Mouse (Mus musculus): ENCODE measurements around the gene Triobp. TPM values are rescaled to one million over a fixed set of nuclear protein-coding genes. Genes with fewer than 3 reads are reported as not detected.

Triobp gene
- total RNA-seq, 2 experiments from 2014 or later: 11.8 to 12.7 TPM

DNA sequence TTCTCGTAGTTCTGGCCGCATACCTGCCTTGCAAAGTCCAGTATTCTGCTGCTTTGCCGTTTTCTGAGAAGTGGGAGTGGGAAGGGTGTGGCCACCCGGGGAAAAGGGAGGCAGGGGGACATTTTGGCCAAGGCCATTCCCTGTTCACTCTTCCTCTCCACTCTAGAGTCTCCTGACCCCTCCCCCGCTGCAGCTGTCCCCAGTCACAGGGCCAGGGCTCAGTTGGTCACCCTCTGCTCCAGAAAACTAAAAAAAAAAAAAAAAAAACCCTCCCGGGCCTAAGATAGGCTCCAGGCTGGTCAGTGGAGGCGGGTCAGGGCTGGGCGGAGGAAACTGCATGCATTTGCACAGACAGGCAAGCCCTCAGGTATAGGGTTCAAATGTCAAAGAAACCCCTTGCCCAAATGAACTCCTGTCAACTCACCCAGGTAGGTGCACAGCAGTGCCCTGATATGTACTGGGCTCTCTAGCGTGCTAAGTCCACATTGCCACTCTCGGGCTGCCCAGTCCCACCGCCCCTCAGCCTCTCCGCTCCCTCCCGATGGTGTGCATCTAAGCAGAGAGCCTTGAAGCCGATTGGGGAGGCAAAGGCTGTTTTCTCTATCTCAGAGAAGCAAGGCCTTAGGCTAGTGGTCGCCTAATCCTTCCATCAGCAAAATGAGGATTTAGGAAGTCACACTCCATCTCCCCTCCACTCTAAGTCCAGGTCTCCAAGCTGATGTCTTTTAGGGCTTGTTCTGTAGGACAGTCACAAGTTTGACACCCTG lies 20.3 kb upstream of the Triobp start:
- peak overlapping the region; percentile 39 for H3K4me3 ChIP-seq
- H3K27ac ChIP-seq: peak overlapping the region; percentile 29; the same call in 1 of the 2 replicates
- no peak for TF ChIP-seq CTCF (IDR thresholded peaks at IDR 0.05)
- intact Hi-C loops (cut with DNase I): no loop called here
- DNase-seq (ENCODE audit: extremely low spot score in 1 of 2, low spot score in 2 of 2): no peak

DNA sequence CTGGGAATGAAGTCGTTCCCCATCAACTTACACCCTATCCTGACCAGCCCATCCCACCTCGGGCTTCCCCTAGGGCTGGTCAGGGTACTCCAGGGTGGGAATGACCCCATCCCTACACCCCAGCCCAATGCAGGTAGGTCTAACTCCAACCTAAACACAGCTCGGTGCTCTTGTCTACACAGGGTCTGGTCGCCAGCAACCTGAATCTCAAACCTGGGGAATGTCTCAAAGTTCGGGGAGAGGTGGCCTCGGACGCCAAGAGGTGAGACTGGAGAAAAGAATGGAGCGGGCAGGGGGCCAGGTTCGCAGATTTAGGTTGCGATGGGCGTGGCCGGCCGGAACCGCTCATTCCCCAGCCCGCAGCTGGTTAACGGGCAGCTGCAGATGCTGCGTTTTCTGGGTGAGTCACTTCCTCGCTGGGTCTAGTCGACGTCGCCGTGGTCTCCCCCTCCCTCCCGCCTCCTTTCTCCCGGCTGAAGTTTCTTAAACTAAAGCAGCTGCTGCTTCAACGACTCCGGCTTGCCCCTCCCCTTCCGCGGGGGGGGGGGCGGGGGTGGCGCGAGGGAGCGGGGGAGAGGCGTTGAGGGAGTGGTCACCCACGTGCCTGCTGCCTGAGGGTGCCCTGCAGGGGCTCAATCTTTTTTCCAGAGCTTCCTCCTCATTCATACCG lies 19.6 kb upstream of the Triobp start:
- peak overlapping the region; percentile 29; the same call in 1 of the 2 replicates for H3K27ac ChIP-seq
- TF ChIP-seq CTCF (IDR thresholded peaks at IDR 0.05): no peak
- intact Hi-C loops (cut with DNase I): loop anchor here (2.0 kb wide), 1 partner anchor 13 kb away; no protein-coding TSS in a partner anchor
- H3K4me3 ChIP-seq: peak overlapping the region; percentile 39
- DNase-seq (ENCODE audit: extremely low spot score in 1 of 2, low spot score in 2 of 2): peak in 1 of 2 experiments; percentile 62

DNA sequence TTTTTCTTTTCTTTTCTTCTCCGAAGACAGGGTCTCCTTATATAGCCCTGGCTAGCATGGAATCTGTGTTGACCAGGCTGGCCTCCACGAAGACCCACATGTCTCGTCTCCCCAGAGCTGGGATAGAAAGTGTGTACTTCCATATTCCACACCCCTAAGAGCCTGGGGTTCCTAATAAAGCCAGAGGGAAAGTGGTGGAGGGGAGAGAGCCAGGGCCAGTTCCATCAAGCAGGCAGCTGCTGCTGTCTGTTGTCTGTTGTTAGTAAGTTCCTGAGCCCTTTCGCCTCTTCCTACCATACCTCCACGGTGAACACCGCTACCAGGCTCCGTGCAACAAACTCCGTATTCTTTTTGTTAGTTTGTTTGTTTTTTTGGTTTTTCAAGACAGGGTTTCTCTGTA lies 19.0 kb upstream of the Triobp start:
- no peak for TF ChIP-seq CTCF (IDR thresholded peaks at IDR 0.05)
- H3K27ac ChIP-seq: peak overlapping the region; percentile 44; the same call in 1 of the 2 replicates
- intact Hi-C loops (cut with DNase I): loop anchor here (2.0 kb wide), 1 partner anchor 14 kb away; no protein-coding TSS in a partner anchor
- H3K4me3 ChIP-seq: no peak overlapping the region
- no peak for DNase-seq (ENCODE audit: extremely low spot score in 1 of 2, low spot score in 2 of 2)

DNA sequence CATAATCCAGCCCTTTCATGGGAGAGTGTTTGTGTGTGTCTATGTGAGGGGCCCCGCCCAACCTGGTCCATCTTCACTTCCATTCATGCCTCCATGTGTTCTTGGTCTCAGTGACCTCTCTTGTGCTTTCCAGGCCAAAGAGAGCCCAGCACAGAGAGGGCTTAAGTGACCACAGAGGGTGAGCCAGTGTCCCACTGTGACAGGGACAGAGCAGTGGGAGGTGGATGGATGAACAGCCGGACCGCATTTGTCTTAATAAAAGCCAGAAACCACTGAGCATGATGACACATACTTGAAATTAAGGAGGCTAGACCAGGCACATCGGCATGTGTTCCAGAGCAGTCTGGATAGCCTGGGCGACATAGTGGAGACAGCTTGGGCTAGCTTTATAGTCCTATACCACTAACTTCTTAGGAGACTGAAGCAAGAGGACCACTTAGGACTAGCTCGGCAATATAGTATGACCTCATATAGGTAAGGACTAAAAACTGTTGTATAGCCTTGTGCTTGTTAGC lies 17.3 kb upstream of the Triobp start:
- no peak for DNase-seq (ENCODE audit: extremely low spot score in 1 of 2, low spot score in 2 of 2)
- intact Hi-C loops (cut with DNase I): no loop called here
- no peak for TF ChIP-seq CTCF (IDR thresholded peaks at IDR 0.05)
- Histone ChIP-seq H3K4me3 (no peak overlapping the region), H3K27ac (no peak overlapping the region)

DNA sequence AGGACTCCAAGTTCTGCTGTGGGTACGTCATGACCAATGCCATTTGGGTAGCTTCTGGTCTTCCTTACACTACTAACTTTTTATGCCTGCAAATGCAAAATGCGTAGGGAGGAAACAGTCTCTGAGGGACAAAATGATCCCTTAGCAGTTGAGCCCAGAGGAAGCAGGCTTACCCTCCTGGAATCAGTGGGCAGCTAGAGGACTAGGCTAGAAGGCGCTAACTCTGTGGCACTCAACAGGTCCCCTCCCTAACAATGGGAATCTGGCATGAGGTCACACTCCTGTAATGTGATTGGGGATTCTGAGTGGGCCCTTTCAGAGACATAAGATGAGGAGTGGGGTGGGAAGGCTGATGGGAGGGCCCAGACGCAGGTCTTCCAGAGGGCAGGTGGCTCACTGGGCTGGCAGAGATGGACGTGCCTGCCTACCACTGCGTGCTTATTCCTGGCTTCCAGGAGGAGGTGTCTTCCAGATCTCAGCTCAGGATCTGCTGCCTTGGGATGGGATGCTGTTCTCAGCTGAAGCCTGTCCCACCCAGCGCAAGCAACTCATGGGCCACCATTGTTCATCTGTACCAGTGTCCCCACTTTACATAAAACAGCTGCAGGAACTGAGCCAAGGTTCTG lies 16.6 kb upstream of the Triobp start:
- TF ChIP-seq CTCF (IDR thresholded peaks at IDR 0.05): no peak
- intact Hi-C loops (cut with DNase I): no loop called here
- no peak for DNase-seq (ENCODE audit: extremely low spot score in 1 of 2, low spot score in 2 of 2)
- H3K4me3 ChIP-seq: no peak overlapping the region
- H3K27ac ChIP-seq: no peak overlapping the region

DNA sequence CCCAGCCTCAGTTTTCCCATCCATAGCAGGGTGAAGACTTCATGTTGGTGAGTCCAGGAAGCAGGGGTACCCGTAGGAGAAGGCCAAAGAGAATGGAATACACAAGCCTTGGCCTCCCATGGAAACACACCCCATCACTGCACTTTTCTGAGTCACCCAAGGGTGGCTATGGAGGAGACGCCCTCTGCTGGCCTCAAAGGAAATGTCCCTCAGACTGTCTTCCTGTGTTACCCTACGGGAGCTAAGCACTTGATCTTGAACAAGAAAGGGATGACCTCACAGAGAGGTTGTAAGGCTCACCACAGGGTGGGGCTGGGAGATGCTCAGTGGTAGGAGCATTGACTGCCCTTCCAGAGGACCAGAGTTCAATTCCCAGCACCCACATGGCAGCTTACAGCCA lies 15.9 kb upstream of the Triobp start:
- no peak overlapping the region for H3K27ac ChIP-seq
- DNase-seq (ENCODE audit: extremely low spot score in 1 of 2, low spot score in 2 of 2): no peak
- H3K4me3 ChIP-seq: no peak overlapping the region
- intact Hi-C loops (cut with DNase I): no loop called here
- peak; percentile 66 for TF ChIP-seq CTCF (IDR thresholded peaks at IDR 0.05)

DNA sequence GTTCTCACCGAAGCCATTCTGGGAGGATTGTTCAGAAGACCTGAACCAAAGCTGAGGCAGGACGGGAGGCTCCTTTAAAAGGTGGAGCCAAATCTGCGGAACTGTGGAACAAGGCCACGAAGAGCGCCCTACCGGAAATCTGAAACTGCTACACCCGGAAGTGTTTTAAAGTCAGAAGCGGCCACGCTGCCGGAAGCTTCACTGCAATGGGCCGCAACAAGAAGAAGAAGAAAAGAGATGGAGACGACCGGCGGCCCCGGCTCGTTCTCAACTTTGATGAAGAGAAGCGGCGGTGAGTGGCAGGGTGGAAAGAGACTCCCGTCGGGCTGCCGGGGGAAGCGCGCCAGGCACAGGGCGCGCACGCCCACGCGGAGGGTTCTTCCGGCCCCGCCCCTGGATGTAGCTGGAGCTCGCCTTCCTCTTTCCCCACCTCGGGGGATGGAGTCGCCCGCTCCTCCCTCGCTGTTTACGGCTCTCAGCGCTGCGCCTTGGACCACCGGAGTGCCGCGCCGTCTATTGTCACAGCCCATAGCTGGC lies 12.7 kb upstream of the Triobp start, which contains the start of gene Nol12:
TSS of gene Nol12 (plus strand) at position 150 of the 537 bp plus-strand sequence.
- Histone ChIP-seq H3K27ac (peak within 1 kb of the TSS; percentile 92), H3K4me3 (peak within 1 kb of the TSS; percentile 87)
- intact Hi-C loops (cut with DNase I): no loop called here
- DNase-seq (ENCODE audit: extremely low spot score in 1 of 2, low spot score in 2 of 2): peak; percentile 85
- peak; percentile 28 for TF ChIP-seq CTCF (IDR thresholded peaks at IDR 0.05)

DNA sequence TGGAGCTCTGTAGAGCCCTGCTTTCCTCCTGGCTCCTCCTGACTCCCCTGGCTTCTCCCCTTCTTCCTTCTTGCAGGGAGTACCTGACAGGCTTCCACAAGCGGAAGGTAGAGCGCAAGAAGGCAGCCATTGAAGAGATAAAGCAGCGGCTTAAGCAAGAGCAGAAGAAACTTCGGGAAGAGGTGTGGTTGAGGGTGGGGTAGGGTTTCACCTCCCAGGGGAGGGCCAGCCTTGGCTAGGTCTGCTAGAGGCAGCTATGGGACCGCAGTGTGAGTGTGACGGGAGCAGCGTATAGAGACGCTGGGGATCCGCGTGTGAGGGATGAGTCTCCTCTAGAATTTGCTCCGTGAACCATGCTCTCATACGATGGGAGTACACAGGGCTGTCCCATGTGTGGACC lies 11.1 kb upstream of the Triobp start:
- DNase-seq (ENCODE audit: extremely low spot score in 1 of 2, low spot score in 2 of 2): no peak
- Histone ChIP-seq H3K27ac (no peak overlapping the region), H3K4me3 (no peak overlapping the region)
- intact Hi-C loops (cut with DNase I): no loop called here
- TF ChIP-seq CTCF (IDR thresholded peaks at IDR 0.05): no peak

DNA sequence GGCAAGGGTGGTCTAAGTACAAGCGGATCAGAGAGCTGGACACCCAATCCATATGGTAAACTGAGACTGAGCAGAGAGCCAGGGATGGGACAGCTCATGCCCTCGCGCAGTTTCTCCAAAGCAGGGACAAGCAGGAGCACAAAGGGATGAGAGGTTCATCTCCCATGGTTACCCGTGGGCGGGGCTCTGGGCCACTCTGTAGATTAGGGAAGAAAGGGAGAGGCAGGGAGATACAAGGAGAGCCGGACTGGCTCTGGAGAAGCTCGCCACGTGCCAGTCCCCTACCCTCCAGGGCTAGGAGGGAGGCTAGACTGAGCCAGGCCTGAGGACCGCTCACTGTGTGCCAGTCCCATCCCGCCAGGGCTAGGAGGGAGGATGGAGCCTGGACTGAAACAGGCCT lies 10.2 kb upstream of the Triobp start:
- DNase-seq (ENCODE audit: extremely low spot score in 1 of 2, low spot score in 2 of 2): no peak
- no peak overlapping the region for H3K4me3 ChIP-seq
- no peak for TF ChIP-seq CTCF (IDR thresholded peaks at IDR 0.05)
- no peak overlapping the region for H3K27ac ChIP-seq
- intact Hi-C loops (cut with DNase I): no loop called here

DNA sequence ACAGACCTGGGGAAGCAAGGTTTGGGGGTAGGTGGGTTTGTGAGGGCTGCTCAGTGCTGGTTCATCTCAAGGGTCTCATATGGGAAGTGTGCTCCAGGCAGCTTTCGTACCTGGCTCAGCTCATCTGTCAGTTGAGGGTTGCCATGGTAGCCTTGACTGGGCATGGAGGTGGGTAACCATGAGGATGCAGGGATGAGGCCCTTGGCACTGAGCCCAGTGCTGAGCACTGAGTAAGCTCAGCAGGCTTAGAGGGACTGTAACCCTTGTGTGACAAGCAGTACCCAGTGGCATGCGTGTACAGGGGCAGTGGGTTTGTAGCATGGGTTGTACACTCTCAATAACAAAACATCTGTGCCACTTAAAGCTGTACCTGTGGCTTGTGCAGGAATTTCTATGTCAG lies 9.6 kb upstream of the Triobp start:
- Histone ChIP-seq H3K27ac (no peak overlapping the region), H3K4me3 (no peak overlapping the region)
- intact Hi-C loops (cut with DNase I): no loop called here
- no peak for DNase-seq (ENCODE audit: extremely low spot score in 1 of 2, low spot score in 2 of 2)
- no peak for TF ChIP-seq CTCF (IDR thresholded peaks at IDR 0.05)

DNA sequence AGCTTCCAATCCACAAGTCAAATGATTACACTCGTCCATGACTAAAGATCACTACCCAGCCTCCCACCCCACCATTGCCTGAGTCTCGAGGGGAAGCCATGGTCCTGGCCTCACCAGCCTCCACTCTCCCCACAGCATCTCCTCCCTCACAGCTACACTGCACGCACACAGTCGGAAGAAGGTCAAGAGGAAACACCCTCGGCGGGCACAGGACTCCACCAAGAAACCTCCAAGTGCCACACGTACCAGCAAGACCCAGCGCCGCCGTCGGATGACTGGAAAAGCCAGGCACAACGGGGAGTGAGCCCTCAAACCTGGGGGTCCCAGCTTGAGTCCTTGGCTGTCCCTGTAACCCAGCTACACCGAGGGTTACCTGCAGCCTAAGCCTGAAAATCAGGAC lies 7.2 kb upstream of the Triobp start:
- intact Hi-C loops (cut with DNase I): no loop called here
- no peak for DNase-seq (ENCODE audit: extremely low spot score in 1 of 2, low spot score in 2 of 2)
- TF ChIP-seq CTCF (IDR thresholded peaks at IDR 0.05): no peak
- Histone ChIP-seq H3K4me3 (no peak overlapping the region), H3K27ac (no peak overlapping the region)
